Mouse (Mus musculus) fat pad, adult 2 months (tissue): ENCODE results near the gene Cchcr1.

ENCODE experiments used
- DNase-seq: peaks from one replicate; pipeline ENCODE4 v3.0.0-alpha.2; 2011; ENCODE audit warnings: low read depth, low spot score; ENCODE audit errors: extremely low read depth

Cchcr1 gene

DNA sequence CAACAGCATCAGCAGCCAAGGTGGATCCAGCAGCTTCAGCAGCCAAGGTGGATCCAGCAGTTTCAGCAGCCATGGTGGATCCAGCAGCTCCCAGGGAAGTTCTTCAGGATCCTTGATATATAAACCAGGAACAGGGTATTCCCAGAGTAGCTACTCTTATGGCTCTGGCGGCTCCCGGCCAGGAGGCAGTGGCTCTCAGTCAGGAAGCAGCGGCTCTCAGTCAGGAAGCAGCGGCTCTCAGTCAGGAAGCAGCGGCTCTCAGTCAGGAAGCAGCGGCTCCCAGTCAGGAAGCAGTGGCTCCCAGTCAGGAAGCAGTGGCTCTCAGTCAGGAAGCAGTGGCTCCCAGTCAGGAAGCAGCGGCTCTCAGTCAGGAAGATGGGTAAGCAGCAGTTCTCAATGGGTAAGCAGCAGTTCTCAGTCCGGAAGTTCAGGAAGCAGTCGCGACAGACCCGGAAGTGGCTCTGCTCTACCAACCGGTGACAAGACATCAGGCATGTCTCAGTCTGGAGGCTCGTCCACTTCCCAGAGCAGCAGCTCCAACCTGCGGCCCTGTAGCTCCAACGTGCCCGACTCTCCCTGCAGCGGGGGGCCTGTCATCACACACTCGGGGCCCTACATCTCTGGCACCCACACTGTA is 38.0 kb downstream of the Cchcr1 start:
- DNase-seq, result no peak

DNA sequence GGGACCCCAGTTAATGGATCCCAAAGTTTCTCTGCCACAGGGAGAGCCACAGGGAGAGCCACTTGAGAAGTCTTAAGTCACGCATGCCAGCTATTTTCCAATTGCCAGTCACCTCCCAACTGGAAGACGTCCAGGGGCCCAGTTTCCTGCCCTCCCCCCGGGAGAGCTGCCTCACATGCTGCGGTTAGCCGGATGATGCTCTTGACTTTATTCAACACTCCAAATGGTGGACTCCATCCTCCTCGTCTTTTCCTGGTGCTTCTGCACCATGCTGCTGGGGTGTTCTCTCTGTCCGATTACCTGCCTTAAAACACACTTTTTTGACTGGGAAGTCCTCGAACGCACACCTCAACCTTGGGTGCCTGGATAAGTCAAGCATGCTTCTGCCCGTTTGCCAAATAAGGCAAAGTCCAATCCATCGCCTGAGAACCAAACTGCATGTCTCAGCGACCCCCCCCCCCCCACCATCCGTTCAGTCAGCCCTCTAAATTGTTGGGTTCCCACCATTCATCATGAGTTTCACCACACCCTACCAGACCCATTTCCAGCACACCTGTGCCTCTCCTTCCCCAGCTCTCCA is 39.4 kb downstream of the Cchcr1 start:
- no peak for DNase-seq

DNA sequence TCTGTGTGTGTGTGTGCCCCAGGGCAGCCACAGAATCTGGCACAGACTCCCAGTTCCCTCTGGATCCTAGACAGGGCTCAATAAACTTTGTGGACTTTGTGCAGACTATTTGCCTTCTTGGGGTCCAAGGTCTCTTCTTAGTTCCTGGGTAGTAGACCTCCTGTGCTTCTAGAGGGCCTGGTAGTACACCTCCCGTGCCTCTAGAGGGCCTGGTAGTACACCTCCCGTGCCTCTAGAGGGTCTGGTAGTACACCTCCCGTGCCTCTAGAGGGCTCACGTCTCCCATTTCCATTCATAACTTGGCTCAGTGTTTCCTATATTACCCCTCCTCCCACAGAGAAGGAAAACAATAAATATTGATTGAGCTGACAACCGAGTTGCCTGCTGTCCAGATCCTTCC is 39.9 kb downstream of the Cchcr1 start:
- DNase-seq, result no peak

DNA sequence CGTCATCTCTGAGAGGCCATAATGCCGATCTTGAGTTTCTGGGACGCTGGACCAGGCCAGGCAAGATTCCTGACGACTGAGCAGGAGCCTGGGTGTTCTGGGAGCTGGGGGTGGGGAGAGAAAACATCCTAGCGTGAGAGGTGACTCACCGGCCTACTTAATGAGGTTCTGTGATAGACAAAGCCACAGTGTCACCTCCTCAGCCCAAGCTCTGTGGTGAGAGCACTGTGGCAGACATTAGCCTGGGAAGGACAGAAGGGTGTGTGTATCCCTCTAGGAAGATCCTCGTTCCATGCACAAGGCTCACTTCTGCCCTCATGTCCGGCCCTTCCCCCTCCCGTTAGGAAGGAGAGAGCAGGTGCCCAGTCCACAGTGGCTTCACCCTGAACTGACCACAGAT is 40.5 kb downstream of the Cchcr1 start:
- DNase-seq, result no peak

DNA sequence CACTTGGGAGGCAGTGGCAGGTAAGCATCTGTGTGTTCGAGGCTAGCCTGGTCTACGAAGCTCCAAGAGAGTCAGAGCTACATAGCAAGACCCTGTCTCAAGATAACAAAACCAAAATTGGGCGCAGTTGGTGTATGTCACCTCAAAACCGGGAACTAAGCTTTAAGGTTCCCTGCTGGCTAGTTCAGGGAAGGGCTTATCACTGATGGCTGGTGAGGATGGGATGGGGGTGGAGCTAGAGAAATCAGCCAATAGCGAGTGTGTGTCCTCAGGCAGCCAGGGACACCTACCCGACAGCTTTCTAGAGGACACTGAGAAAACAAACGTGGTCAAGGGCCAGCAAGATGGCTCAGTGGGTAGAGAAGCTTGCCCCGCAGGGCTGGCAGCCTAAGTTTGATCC is 41.3 kb downstream of the Cchcr1 start:
- DNase-seq, result no peak

DNA sequence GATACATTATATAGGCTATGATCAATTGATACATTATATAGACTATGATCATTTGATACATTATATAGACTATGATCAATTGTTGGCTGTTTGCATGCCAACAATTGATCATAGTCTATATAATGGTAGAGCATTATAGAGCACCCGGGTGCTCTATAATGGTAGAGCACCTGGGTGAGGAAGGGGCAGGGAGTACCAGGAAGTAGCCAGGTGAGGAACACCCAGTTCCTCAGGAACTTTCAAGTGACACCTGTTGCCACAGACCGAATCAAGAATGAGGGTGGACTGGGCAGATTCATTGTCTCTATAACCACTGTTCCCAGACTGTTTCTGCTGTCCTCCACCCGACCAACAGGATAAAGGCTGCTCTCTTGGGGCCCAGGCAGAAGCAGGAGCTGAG is 50.2 kb downstream of the Cchcr1 start, which contains the start of gene 2300002M23Rik:
Gene 2300002M23Rik (plus strand): TSS at position 301 of the 400 bp plus-strand sequence.
- DNase-seq, result no peak

DNA sequence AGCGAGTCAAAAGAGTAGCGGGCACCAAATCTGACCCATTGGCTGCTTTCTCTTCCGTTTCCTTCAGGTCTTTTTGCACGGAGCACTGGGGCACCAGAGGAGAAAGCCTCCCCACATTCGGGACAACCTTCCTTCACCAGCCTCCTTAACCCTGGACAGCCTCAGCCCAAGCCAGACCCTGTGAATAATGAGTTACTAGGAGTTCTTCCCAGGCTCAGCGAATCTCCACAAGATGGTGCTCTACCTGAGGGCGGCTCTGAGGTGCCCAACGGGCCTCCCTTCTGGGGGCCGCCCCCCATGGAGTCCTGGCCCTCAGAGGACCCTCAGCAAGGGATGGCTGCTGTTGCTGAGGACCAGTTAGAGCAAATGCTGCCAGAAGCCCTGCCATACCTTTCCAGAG is 50.9 kb downstream of the Cchcr1 start:
- DNase-seq, result no peak

DNA sequence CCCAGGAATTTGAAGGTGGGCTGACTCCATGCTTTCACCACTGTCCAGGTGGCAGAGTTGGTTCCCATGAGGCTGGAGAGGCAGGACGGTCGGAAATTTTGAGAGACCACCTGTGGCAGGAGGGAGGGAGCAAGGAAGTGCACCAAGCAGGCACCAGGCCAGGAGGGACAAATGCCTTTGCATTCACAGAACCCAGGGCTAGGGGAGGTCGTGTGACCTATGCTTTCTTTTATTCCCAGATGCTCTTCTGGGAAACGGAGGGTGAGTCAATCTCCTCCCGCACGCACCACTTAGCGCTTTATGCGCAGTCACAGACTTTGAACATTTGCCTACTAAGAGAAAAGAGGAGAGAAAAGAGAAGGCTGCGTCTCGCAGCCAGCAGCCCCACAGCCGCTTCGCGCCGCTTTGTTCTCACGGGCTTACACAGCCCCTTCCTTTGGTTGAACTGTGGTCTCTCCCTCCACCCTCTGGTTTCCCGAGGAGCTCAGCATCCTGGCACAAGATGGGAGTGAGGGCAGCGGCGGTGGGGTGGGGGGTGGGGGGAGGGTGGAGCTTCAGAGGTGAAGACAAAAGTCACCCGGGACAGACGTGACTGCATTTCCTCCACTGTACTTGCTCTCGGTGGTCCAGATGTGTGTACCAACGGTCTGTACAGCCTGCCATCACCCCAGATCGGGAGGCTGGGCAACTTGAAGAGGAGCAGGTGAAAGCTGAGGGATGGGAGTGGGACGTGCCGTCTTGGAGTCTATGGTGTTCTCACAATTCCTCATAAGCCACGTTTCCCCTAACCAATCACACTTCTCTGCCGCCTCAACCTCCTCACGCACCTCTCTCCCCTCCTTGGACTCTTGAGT is 52.4 kb downstream of the Cchcr1 start:
- no peak for DNase-seq

DNA sequence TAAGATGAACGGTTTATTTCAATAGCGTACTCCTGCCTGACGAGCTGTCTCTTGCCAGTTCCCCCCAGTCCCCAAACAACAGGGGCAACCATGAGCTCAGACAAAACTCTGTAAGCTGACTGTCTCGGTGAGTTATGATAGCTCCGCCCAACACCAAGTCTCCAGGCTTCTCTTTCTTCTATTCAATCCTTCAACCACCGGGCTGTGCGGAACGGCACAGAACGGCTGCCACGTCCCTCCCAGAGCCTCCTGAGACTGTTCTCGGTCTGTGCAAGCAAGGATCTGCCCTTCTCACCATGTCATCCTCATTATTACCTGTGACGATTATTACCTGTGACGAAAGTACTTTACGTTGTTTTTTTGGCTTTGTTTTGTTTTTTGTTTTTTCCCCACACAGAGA is 53.9 kb downstream of the Cchcr1 start:
- no peak for DNase-seq

DNA sequence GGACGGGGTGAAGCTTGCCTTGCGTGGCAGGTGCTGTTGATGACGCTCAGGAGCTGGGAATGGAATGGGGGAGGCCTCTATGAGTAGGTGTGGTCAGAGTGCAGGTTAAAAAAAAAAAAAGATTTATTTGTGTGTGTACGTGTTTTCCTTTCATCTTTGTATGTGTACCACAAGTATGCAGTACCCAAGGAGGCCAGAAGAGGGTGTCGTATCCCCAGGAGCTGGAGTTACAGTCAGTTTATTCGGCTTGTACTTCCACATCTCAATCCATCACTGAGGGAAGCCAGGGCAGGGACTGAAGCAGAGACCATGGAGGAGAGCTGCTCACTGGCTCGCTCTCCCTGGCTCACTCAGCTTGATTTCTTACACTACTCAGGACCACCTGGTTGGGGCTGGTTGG is 54.6 kb downstream of the Cchcr1 start:
- DNase-seq, result no peak

DNA sequence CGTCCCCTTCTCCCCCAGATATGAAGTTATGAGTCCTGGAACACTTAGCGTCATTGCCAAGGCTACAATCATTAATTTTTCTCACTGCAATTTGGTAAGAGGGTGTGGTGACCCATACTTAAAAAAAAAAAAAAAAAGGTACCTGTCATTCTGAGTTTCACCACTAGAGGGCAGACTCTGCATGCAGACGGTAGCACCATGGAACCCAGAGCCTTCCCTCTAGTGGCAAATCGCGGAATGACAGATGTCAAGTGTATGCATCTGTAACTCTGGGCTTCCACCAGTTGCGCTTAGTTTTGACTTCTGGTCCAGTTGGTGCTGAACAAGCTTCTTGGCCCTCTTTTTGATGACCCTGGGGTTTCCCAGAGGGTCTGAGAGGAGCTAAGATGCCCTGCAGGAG is 61.3 kb downstream of the Cchcr1 start:
- no peak for DNase-seq
